Mouse (Mus musculus) embryonic fibroblast, embryonic 13.5 days (primary cell): ENCODE measurements around the gene Stat5a. TPM values are rescaled to one million over a fixed set of nuclear protein-coding genes. Genes with fewer than 3 reads are reported as not detected.

Source experiments
- H3K27ac ChIP-seq: 2 replicates; pipeline ENCODE4 v1.5.1; 2012; ENCODE audit warnings: low read length, control low read depth, inconsistent platforms; ENCODE audit not compliant: insufficient read depth
- H3K4me1 ChIP-seq: 2 replicates; pipeline ENCODE4 v1.6.1; 2011; ENCODE audit warnings: low read length; ENCODE audit not compliant: control insufficient read depth, insufficient read depth
- H3K4me3 ChIP-seq: 2 replicates; pipeline ENCODE4 v1.5.1; 2011; ENCODE audit warnings: mild to moderate bottlenecking, control low read depth, low read length; ENCODE audit not compliant: insufficient read depth
- CTCF ChIP-seq: IDR thresholded peaks from 2 replicates; pipeline ENCODE4 v1.5.1; 2011; ENCODE audit warnings: mild to moderate bottlenecking, control low read depth, low read length, moderate library complexity, borderline replicate concordance; ENCODE audit not compliant: insufficient read depth
- POLR2A ChIP-seq: IDR thresholded peaks from 2 replicates; pipeline ENCODE4 v1.6.1; 2011; ENCODE audit warnings: low read depth, mild to moderate bottlenecking, control low read depth, low read length, moderate library complexity
- polyA plus RNA-seq: library from polyadenylated mRNA; stranded (reverse); fragments of >200 nt; gene quantifications from 2 replicates; pipeline ENCODE4 v1.2.4, GENCODE M21; 2011; ENCODE audit warnings: low read depth; ENCODE audit not compliant: missing spikeins, insufficient read length

The Stat5a gene
- polyA plus RNA-seq, 1 experiment = 12.4 TPM

- H3K27ac ChIP-seq = no peak overlapping the region
- TF ChIP-seq POLR2A (no peak), CTCF (no peak)
Measured at GRCm38 (mm10) chr11:100857960-100858359, 1.2 kb upstream of the Stat5a start.

GRCm38 (mm10) chr11:100859579-100860075 lies 476 bp downstream of the Stat5a start:
- Histone ChIP-seq H3K27ac (no peak overlapping the region), H3K4me3 (peak overlapping the region; percentile 19; the same call in 1 of the 2 replicates), H3K4me1 (no peaks in the 10 kb centered on the region; the same call in 1 of the 2 replicates)
- TF ChIP-seq CTCF (no peak), POLR2A (no peak)

More at GRCm38 (mm10) chr11:100857960-100858359, 1.2 kb upstream of the Stat5a start:
- Histone ChIP-seq H3K4me3 (no peak overlapping the region), H3K4me1 (no peaks in the 10 kb centered on the region; the same call in 1 of the 2 replicates)

GRCm38 (mm10) chr11:100860198-100861048 lies 1.3 kb downstream of the Stat5a start:
- H3K4me3 ChIP-seq = peak overlapping the region; percentile 46
- no peaks in the 10 kb centered on the region; the same call in 1 of the 2 replicates for H3K4me1 ChIP-seq
- peak overlapping the region; percentile 42; the same call in 1 of the 2 replicates for H3K27ac ChIP-seq
- no peak for TF ChIP-seq CTCF
- TF ChIP-seq POLR2A = peak; percentile 55

DNA sequence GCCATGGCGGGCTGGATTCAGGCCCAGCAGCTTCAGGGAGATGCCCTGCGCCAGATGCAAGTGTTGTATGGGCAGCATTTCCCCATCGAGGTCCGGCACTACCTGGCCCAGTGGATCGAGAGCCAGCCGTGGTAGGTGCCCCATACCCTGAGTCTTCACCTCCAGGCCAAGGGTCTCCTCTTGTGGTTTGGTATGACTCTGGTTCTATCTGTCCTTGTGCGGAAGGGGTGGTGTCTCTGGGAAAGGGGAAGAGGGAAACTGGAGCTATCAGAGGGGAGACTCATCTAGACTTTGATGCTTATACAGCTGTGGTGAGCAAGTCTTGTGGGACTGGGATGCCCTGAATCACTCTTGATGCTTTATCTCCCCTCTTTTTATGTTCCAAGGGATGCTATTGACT lies 2.2 kb downstream of the Stat5a start:
- no peak for TF ChIP-seq POLR2A
- no peak for TF ChIP-seq CTCF
- H3K27ac ChIP-seq = no peak overlapping the region
- H3K4me1 ChIP-seq = no peaks in the 10 kb centered on the region; the same call in 1 of the 2 replicates
- no peak overlapping the region for H3K4me3 ChIP-seq

DNA sequence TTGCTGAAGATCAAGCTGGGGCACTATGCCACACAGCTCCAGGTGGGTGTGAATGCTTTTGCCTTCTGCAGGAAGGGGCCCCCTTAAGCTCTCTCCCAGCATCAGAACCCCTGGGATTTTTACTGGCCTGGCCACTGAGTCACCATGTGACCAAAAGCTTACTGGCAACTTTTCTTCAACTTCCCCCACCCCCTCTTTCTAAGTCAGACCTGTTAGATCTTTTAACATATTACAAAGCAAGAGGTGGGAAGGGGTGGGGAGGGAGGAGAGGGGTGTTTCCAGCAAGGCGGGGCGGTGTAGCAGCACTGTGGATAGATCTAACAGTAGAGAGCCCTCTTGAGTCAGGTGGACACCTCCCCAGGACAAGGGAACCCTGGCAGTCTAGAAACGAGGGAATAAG lies 2.7 kb downstream of the Stat5a start:
- H3K4me3 ChIP-seq = no peak overlapping the region
- H3K27ac ChIP-seq = no peak overlapping the region
- no peaks in the 10 kb centered on the region; the same call in 1 of the 2 replicates for H3K4me1 ChIP-seq
- no peak for TF ChIP-seq POLR2A
- TF ChIP-seq CTCF = no peak

DNA sequence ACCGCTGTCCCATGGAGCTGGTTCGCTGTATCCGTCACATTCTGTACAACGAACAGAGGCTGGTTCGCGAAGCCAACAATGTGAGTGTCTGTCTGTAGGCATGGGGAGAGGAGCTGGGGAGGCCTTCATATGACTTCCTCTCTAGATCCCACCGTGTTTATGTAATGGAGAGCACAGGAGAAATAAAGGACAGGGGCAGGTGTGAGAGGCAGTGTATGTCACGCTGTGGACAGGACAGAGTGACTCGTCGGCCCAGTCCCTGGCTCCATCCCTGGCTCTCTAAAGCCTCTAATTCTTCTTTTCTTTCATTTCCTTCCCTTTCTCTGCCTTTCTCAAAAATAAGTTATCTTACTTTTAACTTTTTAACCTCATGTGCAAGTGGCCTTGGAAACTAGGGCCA lies 4.0 kb downstream of the Stat5a start:
- no peak for TF ChIP-seq CTCF
- no peak for TF ChIP-seq POLR2A
- Histone ChIP-seq H3K4me3 (no peak overlapping the region), H3K4me1 (no peaks in the 10 kb centered on the region; the same call in 1 of the 2 replicates), H3K27ac (no peak overlapping the region)

GRCm38 (mm10) chr11:100865618-100866017 lies 6.5 kb downstream of the Stat5a start:
- TF ChIP-seq POLR2A (no peak), CTCF (no peak)
- Histone ChIP-seq H3K4me1 (no peaks in the 10 kb centered on the region), H3K27ac (no peak overlapping the region), H3K4me3 (no peak overlapping the region)

GRCm38 (mm10) chr11:100870256-100870967 lies 11.3 kb downstream of the Stat5a start:
- Histone ChIP-seq H3K27ac (no peak overlapping the region), H3K4me3 (no peak overlapping the region), H3K4me1 (no peaks in the 10 kb centered on the region)
- TF ChIP-seq CTCF (no peak), POLR2A (no peak)

- Histone ChIP-seq H3K4me1 (no peaks in the 10 kb centered on the region), H3K4me3 (no peak overlapping the region), H3K27ac (no peak overlapping the region)
- no peak for TF ChIP-seq POLR2A
- TF ChIP-seq CTCF = no peak
Measured at GRCm38 (mm10) chr11:100870968-100871350, 11.8 kb downstream of the Stat5a start.

DNA sequence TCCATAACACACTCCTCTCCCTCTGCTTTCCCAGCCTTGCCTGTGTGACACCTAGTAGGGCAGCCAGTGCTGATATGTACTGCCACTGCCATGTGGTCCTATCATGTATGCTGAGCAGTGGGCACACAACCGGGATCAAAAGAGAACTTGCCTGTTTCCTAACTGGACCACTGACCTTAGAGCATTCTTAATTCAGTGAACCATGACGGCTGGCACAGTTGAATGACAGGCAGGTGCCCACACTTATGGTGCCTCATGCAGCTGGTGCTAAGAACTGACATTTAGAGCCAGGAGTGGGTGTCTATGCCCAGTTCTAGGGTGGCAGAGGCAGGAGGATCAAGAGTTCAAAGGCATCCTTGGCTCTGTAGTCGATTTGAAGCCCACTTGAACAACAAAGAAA lies 16.6 kb downstream of the Stat5a start:
- no peak for TF ChIP-seq POLR2A
- no peak for TF ChIP-seq CTCF
- H3K27ac ChIP-seq = no peak overlapping the region
- no peak overlapping the region for H3K4me3 ChIP-seq
- H3K4me1 ChIP-seq = no peaks in the 10 kb centered on the region
